Mouse (Mus musculus): ENCODE measurements around the gene 1700028P14Rik.
A peak's percentile ranks its signal among the peaks of the same experiment; 100 is the strongest.
"Not testable (repeated sequence)": the region's sequence is repeated elsewhere in the genome, so short reads cannot be mapped to it uniquely, and the experiment has no call there.

The 1700028P14Rik gene

DNA sequence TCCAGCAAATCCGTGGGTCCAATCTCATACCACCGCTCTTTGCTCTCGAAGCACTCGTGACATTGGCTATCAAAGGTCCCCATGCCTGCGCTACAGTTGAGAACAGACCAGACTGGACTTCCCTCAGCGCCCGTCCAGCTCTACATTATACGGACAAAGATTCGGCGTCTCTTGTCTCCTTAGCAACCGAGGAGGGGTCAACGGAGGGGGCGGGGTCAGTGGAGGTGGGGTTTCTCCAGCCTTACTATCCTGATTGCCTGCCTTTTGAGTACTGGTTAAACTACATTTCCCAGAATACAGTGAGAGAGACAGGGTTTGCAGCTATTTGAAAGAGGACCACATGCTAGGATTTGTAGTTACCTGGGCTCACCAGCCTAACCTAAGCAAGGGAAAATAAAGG is at the start of gene 1700028P14Rik:
TSS of gene 1700028P14Rik (minus strand) at position 169 of the 400 bp plus-strand sequence.
- DNase-seq (ENCODE audit: inconsistent age in 2 of 2, low spot score in 1 of 2) = peak; percentile 37 to 81

DNA sequence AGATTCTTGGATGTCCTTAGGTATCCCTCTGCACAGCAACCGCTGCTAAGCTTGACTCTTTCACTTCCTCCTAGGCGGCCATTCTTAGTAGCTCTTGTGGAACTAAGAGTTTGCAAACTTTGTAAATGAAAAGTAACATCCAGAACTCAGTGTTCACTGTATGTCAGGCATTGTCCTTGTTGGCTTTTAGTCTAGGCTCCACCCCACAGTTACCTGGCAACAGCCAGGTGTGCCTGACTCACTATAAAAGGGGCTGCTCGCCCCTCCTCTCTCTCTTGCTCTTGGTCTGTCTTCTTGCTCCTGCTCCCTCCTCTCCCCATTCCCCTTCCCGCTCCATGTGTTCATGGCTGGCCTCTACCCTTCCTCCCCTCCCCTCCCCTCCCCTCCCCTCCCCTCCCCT is 46.5 kb upstream of the 1700028P14Rik start:
- DNase-seq (ENCODE audit: inconsistent age in 2 of 2, low spot score in 1 of 2) = no peak

DNA sequence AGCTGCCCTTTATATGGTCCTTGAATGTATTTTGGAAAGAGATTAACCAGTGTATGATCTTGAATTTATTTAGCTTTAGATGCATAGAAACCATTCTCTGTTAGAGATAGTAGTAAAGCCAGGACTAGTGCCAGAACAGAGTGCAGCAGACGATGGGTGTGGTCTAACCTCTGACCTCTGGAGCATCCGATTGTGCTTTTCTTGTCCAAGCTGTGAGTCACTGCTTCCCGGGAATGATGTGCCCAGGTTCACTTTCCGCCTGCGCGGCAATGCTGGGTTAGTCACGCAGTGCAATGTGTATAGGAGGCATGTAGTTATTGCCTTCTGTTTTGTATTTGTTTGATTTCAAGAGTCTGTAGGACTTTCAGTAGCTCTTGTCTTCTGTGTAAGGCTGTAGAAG is 45.8 kb upstream of the 1700028P14Rik start:
- DNase-seq (ENCODE audit: inconsistent age in 2 of 2, low spot score in 1 of 2) = peak; percentile 34 to 72

DNA sequence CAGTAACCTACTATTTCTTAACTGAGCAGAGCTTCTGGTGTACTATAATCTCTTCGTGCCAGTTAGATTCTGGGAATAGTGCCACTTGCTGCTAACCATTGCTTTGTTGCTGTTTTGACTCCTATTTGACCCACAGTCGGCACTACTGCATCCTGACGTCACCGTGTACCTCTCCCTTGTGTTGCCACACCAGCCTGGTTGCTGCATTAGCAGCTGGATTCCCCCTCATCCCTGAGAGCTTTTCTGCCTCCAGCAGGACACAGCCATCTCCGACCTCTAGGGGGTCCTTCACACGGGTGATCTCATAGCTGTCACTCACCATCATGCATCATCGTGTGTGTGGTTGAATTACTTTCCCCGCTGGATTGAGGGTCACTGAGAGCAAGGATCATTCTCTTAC is 45.2 kb upstream of the 1700028P14Rik start:
- DNase-seq (ENCODE audit: inconsistent age in 2 of 2, low spot score in 1 of 2) = peak; percentile 41 to 86

DNA sequence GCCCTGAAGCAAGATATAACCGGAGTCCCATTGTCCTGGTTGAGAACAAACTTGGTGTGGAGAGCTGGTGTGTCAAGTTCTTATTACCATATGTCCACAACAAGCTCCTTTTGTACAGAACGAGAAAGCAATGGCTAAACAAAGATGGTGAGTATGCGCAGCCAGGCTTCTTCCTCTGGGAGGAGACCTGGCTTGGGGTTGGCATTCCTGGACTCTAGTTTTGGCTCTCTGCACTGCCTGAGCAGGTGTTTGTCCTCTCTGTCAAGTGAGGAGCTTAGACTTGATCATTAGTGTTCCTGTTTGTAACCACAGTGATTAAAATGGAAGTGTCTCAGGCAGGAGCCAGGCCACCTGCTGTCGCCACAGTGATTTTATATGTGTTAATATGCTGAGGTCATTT is 41.7 kb upstream of the 1700028P14Rik start:
- no peak for DNase-seq (ENCODE audit: inconsistent age in 2 of 2, low spot score in 1 of 2)

DNA sequence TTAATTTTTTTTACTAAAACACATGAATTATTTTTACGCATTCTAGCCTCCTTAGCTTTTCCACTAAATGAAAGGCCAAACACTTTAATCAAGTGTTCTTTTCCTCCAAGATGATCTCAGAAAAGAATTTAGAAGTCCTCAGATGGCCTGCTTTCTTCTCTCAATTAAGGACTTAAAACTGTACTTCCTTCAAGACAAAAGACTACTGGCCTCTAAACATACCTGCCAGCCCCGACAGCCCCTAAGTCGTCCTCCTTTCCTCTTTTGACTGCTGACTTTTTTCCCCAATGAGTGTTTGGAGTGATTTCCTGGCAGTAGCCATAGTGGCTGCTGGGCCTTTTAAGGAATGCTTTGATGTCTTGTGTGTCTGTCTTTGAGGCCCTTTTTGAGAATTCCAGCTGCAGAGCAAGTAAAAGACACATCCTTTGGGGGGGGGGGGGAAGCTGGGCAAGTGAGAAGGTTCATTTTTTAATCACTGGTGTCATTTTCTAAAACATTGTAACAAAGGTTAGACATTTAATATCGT is 35.9 kb upstream of the 1700028P14Rik start:
- DNase-seq (ENCODE audit: inconsistent age in 2 of 2, low spot score in 1 of 2) = peak in 1 of 2 experiments; percentile 48

DNA sequence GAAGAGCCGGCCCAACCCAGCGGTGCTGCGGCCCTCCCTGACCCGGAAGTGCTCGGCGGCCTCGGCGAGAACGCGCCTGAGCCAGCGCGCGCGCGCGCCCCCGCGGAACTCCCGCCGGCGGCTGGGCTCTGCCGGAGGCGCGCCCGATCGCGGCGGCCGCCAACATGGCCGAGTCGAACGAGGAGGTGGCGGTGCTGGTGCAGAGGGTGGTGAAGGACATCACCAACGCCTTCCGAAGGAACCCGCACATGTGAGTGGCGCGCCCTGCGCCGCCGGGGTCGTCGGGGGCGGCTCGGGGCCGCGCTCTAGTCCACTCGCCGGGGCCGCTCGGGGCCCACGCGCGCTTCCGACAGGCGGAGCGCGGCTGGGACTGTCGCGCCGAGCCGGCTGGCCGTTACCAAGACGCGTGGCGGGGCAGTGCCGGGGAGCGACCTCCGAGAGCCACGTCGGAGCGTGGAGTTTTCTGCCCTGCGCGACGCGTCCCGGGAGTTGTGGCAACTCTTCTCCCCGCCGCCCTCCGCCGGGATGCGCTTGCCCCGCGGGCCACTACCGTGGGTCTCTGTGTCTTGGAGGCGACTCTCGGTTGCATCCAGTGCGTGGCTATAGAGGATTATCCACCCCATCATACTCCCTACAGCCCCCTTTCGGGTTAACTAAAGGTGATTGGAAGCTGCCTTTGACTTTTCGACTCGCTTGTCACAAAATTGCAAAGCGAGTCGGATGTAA is 34.8 kb upstream of the 1700028P14Rik start, which contains the start of gene Ptar1:
TSS of gene Ptar1 (plus strand) at position 134 of the 726 bp plus-strand sequence.
- DNase-seq (ENCODE audit: inconsistent age in 2 of 2, low spot score in 1 of 2) = peak; percentile 93 to 98

DNA sequence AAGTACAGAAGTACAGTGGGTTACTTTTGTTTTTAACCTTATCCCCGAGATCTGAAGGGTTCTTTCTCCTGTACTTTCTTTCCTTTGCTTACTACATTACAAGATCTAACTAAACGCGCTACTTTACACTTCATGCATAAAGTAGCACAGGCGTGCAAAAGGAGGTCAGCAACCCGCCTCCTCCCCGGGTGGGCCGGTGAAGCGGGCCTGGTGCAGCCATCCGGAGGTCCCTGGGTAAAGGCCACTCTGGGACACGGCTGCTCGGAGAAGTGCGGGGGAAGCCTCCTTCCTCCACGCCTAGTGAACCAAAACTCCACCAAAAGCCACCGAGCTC is 34.3 kb upstream of the 1700028P14Rik start:
- DNase-seq (ENCODE audit: inconsistent age in 2 of 2, low spot score in 1 of 2) = no peak

DNA sequence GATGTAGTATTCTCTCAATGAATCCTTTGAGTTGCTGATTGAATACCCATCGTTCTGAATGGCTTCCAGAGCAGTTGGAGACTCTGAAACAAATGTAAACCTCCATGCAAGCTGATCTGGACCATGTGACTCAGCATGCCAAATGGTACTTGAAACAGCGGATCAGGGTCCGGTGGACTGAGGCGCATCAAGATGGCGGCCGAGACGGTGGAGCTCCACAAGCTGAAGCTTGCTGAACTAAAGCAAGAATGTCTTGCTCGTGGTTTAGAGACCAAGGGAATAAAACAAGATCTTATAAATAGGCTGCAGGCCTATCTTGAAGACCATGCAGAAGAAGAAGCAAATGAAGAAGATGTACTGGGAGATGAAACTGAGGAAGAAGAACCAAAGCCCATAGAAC is 23.0 kb upstream of the 1700028P14Rik start:
- DNase-seq (ENCODE audit: inconsistent age in 2 of 2, low spot score in 1 of 2) = not testable (repeated sequence)

DNA sequence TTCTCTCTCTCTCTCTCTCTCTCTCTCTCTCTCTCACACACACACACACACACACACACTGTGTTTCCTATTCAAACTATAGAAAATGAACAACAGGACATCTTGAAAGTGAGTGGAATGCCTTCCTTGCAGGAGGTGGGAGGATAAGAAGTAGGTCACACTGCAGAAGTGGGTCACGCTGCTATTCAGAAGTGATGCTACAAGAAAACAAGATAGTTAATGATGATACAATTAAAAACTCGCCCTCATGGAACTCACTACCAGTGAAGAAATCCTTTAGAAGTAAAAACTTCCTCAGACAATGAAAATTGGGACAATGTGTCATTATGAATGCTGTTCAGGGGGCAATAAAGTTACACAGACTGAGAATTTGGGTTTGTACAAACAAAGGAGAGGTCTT is 20.4 kb upstream of the 1700028P14Rik start:
- DNase-seq (ENCODE audit: inconsistent age in 2 of 2, low spot score in 1 of 2) = no peak

DNA sequence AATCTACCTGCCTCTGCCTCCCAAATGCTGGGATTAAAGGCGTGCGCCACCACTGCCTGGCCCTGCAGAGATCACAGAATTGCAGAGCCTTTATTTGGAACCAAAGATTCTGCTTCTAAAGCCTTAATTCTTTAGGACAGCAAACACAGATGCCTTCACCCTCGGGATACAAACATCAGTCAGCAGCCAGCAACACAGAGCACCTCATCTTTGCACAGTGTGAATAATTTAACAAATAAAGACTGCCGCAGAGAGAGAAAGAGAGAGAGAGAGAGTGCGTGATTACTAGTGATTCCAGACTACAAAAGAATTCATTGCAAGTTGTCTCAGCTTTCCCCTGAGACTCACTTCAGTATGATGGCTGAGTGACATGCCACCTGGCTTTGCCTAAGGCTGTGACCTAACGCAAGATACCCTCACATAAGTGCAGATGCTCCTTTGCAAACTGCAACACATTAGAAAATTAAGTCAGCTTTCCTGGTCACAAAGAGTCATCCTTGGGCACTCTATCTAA is 15.6 kb upstream of the 1700028P14Rik start:
- no peak for DNase-seq (ENCODE audit: inconsistent age in 2 of 2, low spot score in 1 of 2)

DNA sequence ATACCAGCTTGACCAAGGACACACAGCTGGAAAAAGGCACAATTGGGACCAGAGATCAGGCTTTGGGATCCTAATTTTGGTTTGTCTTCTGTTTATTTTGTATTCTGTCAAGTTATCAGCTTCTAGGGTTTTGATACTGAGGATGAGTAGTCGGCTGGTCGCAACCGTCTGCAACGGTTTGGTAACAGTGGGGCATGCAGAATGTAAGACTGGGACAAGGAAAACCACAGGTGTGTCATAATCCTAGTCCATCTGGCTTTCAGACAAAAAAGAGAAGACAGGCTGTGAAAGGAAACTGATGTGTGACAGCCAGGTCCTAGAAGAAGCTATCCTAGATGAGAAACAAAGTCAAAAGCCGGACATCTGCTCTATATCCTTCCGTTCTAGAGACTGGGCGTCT is 11.5 kb upstream of the 1700028P14Rik start:
- DNase-seq (ENCODE audit: inconsistent age in 2 of 2, low spot score in 1 of 2) = no peak

DNA sequence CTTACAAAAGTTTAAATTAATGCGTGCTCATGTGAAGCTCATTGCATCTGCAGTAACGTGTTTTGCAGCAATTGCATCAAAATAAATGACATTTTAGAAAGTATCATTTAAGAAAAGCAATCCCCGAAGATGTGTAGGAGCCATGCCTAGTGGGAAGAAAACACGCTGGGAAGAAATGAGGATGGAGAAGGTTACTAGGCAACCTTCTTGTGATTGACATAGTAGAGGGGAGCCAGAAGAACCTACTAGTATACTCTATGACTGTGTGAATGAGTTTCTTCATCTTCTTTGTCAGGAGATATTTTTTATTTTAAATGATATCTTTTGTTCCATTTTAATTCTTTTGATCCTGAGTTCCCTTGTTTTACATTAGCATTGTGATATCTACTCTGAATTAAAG is 5.7 kb upstream of the 1700028P14Rik start:
- no peak for DNase-seq (ENCODE audit: inconsistent age in 2 of 2, low spot score in 1 of 2)

DNA sequence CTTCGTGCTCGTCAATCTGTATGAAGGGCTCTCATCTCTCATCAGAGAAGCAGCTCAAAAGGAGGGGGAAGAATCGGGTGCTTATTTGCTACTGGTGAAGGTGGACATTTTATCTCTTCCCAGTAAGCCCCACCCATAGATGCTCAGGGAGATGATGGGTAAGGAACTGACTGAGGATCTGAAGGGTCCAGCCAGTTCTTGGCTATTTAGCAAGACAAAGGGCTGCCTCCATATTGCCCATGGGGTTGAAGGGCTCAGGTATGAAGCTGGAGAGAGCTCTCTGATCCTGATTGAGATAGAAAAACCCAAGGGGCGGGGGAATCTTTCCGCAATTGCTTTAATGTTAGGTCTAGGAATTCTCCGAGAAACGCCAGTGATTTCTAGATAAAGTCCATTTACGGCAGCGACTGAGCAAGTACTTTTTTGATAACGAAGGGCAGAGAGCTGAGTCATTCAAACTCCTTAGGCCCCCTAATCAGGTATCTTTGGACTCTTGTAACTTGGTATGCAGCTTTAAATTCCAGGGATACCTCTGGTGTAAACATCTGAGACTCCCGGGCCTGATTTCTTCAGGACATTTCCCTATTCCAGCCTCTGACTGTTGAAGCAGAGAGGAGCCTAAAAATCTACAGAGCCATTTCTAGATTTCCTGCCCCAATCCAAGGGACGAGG is 4.8 kb upstream of the 1700028P14Rik start:
- DNase-seq (ENCODE audit: inconsistent age in 2 of 2, low spot score in 1 of 2) = no peak

DNA sequence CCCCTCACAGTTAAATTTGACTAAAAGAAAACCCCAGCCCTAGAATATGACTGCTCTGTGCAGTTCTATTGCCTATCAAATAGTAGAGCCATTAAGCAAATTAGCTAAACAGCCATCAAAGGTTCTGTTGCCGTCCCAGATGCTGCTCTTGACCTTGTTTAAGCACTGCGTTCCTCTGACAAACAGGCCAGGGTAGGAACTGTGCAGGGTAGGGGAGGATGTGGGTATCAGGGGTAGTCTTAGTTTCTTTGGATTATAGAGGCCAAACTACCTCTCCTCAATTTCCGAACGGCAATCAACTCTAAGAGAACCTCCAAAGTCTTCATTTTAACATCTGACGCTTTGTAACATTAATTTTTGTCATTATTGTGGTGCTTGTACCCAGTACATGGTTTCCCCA is 542 bp upstream of the 1700028P14Rik start:
- DNase-seq (ENCODE audit: inconsistent age in 2 of 2, low spot score in 1 of 2) = no peak

DNA sequence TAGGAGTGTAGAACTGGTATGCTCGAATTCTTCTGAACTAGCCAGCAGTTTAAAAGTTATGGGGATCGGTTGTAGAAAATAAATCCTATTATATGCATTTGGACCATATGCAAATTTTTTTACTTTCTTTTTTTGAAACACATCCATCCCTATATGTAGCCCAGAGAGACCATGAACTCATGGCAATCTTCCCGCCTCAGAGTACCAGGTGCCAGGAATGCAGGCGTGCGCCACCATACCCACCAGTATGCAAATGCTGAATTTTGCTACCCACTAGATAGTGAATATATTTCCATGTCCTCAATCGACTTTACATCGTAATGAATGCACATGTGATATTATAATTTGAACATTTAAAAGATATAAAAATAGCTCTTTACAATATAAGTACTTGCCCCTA is 5.3 kb downstream of the 1700028P14Rik start:
- no peak for DNase-seq (ENCODE audit: inconsistent age in 2 of 2, low spot score in 1 of 2)

DNA sequence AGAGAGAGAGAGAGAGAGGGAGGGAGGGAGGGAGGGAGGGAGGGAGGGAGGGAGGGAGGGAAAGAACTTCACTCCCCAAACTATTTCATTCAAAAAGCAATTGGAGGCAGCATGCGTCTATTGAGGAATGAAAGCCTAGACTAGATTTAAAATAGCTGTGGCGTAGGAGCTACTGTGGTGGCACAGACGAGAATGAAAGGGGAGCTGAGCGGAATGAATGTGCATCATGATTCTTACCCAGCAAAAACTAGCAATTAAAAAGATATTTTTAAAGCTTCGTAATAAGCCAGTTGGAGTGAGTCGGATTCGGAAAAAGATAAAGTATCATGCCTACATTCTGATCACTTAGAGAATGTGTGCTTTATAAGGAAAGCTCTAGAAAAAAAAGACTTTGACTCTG is 7.3 kb downstream of the 1700028P14Rik start:
- no peak for DNase-seq (ENCODE audit: inconsistent age in 2 of 2, low spot score in 1 of 2)

DNA sequence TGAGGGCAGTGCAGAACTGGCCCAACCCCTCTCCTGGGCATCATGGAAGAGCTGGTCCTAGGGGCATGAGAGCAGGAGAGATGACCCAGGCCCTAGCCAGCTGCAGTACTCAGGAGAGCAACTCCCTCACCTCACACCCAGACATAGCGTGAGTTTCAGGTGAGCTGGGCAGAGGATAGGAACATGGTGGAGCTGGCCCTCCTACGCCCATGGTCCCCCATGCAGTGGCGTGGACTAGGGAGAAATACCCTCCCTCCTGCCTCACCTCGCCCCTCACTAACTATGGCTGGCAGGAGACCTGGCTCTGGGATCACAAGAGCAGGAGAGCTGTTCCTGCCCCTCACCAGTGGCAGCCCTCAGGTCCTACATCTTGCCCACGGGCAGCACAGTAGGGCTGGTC is 8.8 kb downstream of the 1700028P14Rik start:
- no peak for DNase-seq (ENCODE audit: inconsistent age in 2 of 2, low spot score in 1 of 2)

DNA sequence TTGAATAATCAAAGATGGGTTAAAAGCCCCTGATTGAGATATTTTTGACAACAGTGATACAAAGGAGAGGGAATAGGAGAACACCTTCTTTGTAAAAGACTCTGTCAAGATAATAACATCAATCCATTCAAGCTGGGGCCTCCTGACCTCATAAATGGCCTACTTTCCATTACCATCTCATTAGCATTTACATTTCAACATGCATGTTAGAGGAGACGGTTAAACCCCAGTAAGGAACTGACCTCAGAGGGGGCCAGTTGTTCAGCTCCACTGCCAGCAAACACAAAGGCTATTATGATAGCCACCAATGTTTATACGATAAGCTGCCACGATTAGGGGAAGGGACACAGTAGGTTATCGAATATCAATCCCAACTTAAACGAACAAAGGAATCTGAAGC is 15.8 kb downstream of the 1700028P14Rik start:
- no peak for DNase-seq (ENCODE audit: inconsistent age in 2 of 2, low spot score in 1 of 2)

DNA sequence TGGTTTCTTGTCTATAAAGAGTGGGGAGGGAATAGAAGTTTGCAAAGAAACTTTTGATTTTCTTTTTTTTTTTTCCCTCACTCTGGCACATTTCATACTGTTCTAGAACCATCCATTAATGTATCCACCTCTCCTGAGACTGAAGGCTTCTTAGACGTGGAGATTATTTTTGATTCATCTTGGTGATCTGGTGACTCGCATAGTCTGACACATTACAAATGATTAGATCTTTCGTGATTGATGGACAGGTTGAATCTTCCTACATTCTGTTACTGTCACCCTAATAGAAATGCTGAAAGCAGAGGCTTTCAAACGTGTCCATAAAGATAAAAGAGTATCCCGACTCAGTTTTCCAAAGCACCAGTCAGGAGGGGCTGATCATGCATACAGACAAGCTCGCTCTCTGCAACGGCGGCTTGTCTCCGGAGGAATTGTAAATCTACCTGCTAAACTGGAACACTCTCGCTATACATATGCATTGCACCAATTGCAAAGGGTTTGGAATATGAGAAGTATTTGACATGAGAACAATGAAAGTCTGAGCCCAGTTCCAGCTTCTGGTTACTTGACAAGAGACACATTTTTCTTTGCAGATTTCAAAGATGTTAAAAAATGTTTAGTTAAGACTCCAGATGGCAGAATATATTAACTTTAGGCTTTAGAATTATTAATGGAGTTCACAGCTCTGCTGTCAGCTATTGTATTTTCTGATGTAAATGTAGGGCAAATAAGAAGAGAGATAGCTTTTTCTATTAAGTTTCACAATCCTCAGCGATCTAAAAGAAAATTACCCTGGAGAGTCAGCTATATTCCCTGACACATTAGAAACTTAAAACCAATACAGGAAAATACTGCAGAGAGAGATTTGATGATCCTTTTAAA is 20.8 kb downstream of the 1700028P14Rik start:
- DNase-seq (ENCODE audit: inconsistent age in 2 of 2, low spot score in 1 of 2) = no peak

DNA sequence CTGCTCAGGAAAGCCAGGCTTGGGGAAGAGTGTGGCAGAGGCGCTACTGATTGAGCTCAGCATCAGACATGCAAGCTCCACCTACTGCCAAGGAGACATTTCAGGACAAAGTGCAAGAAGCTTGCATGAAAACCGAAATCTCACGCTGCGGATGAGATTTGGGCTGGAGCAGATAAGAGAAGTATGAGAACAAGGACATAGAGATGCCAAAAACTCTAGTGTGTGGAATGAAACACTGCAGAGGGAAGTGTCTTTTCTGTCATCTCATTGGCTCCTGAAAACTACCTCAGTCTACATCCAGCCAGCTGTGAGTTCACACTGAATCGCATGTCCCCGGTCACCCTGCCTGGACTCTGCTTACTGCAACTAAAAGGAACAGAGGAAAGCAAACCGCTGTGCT is 38.3 kb downstream of the 1700028P14Rik start:
- no peak for DNase-seq (ENCODE audit: inconsistent age in 2 of 2, low spot score in 1 of 2)
